Mouse (Mus musculus) brown adipose tissue, adult 24 weeks (tissue): ENCODE results near the gene 6430548M08Rik. TPM values are rescaled to one million over a fixed set of nuclear protein-coding genes. Genes with fewer than 3 reads are reported as not detected.

ENCODE experiments used
- H3K27ac ChIP-seq: fragments of 200-500 bp; replicated peaks from 2 replicates; pipeline ENCODE4 v1.5.1; 2012; ENCODE audit warnings: low read depth, mild to moderate bottlenecking, low read length
- H3K4me1 ChIP-seq: fragments of 200-500 bp; 2 replicates; pipeline ENCODE4 v1.6.1; 2012; ENCODE audit warnings: low read length, mixed read lengths; ENCODE audit not compliant: control insufficient read depth, insufficient read depth, insufficient read length
- H3K4me3 ChIP-seq: fragments of 200-500 bp; 2 replicates; pipeline ENCODE4 v1.5.1; 2012; ENCODE audit warnings: low read depth, mild to moderate bottlenecking, low read length, moderate library complexity; ENCODE audit not compliant: insufficient read depth
- polyA plus RNA-seq: library from polyadenylated mRNA; stranded (reverse); fragments of >200 nt; gene quantifications from 2 replicates; pipeline ENCODE4 v1.2.4, GENCODE M21; 2012; ENCODE audit not compliant: missing spikeins, insufficient read depth, insufficient read length

Gene 6430548M08Rik
- polyA plus RNA-seq, 1 experiment, result 4.5 TPM

GRCm38 (mm10) chr8:120119429-120119828, 5.5 kb downstream of the 6430548M08Rik start:
- Histone ChIP-seq H3K4me3 (no peak overlapping the region), H3K4me1 (peaks cover 15% of the 10 kb centered on the region), H3K27ac (no peak overlapping the region)

- H3K4me1 ChIP-seq, result peaks cover 15% of the 10 kb centered on the region
- no peak overlapping the region for H3K27ac ChIP-seq
Measured at GRCm38 (mm10) chr8:120119931-120120330, 6.0 kb downstream of the 6430548M08Rik start.

GRCm38 (mm10) chr8:120120951-120121350, 7.0 kb downstream of the 6430548M08Rik start:
- no peak overlapping the region for H3K4me3 ChIP-seq
- H3K4me1 ChIP-seq, result peaks cover 15% of the 10 kb centered on the region
- no peak overlapping the region for H3K27ac ChIP-seq

More at GRCm38 (mm10) chr8:120119931-120120330, 6.0 kb downstream of the 6430548M08Rik start:
- no peak overlapping the region for H3K4me3 ChIP-seq

GRCm38 (mm10) chr8:120124261-120124660, 10.3 kb downstream of the 6430548M08Rik start:
- peaks cover 10% of the 10 kb centered on the region for H3K4me1 ChIP-seq
- peak overlapping the region; percentile 28; the same call in 1 of the 2 replicates for H3K27ac ChIP-seq

GRCm38 (mm10) chr8:120124836-120125389, 11.0 kb downstream of the 6430548M08Rik start:
- no peak overlapping the region for H3K4me3 ChIP-seq
- no peak overlapping the region for H3K27ac ChIP-seq
- H3K4me1 ChIP-seq, result peaks cover 10% of the 10 kb centered on the region

More at GRCm38 (mm10) chr8:120124261-120124660, 10.3 kb downstream of the 6430548M08Rik start:
- no peak overlapping the region for H3K4me3 ChIP-seq

GRCm38 (mm10) chr8:120126357-120127161, 12.6 kb downstream of the 6430548M08Rik start:
- Histone ChIP-seq H3K4me3 (no peak overlapping the region; the same call in 1 of the 2 replicates), H3K27ac (peak overlapping the region; percentile 72), H3K4me1 (peaks cover 10% of the 10 kb centered on the region)

- peaks cover 10% of the 10 kb centered on the region for H3K4me1 ChIP-seq
- no peak overlapping the region for H3K4me3 ChIP-seq
- no peak overlapping the region for H3K27ac ChIP-seq
Measured at GRCm38 (mm10) chr8:120129547-120129946, 15.6 kb downstream of the 6430548M08Rik start.

GRCm38 (mm10) chr8:120131158-120131557, 17.2 kb downstream of the 6430548M08Rik start:
- Histone ChIP-seq H3K27ac (no peak overlapping the region), H3K4me1 (peaks cover 10% of the 10 kb centered on the region), H3K4me3 (no peak overlapping the region)

GRCm38 (mm10) chr8:120133169-120133568, 19.2 kb downstream of the 6430548M08Rik start:
- H3K27ac ChIP-seq, result no peak overlapping the region
- H3K4me1 ChIP-seq, result no peaks in the 10 kb centered on the region
- H3K4me3 ChIP-seq, result no peak overlapping the region

- H3K4me1 ChIP-seq, result no peaks in the 10 kb centered on the region
- H3K4me3 ChIP-seq, result no peak overlapping the region
Measured at GRCm38 (mm10) chr8:120135687-120136086, 21.7 kb downstream of the 6430548M08Rik start.

GRCm38 (mm10) chr8:120136618-120137017, 22.7 kb downstream of the 6430548M08Rik start:
- Histone ChIP-seq H3K4me1 (no peaks in the 10 kb centered on the region), H3K4me3 (no peak overlapping the region), H3K27ac (no peak overlapping the region)

More at GRCm38 (mm10) chr8:120135687-120136086, 21.7 kb downstream of the 6430548M08Rik start:
- H3K27ac ChIP-seq, result no peak overlapping the region

GRCm38 (mm10) chr8:120138958-120139357, 25.0 kb downstream of the 6430548M08Rik start:
- H3K27ac ChIP-seq, result no peak overlapping the region
- H3K4me3 ChIP-seq, result no peak overlapping the region
- H3K4me1 ChIP-seq, result no peaks in the 10 kb centered on the region

GRCm38 (mm10) chr8:120140769-120141168, 26.8 kb downstream of the 6430548M08Rik start:
- Histone ChIP-seq H3K4me1 (no peaks in the 10 kb centered on the region), H3K4me3 (no peak overlapping the region), H3K27ac (no peak overlapping the region)

GRCm38 (mm10) chr8:120143911-120144651, 30.1 kb downstream of the 6430548M08Rik start:
- H3K27ac ChIP-seq, result no peak overlapping the region
- H3K4me1 ChIP-seq, result no peaks in the 10 kb centered on the region
- H3K4me3 ChIP-seq, result no peak overlapping the region

- Histone ChIP-seq H3K27ac (no peak overlapping the region), H3K4me1 (no peaks in the 10 kb centered on the region), H3K4me3 (no peak overlapping the region)
Measured at GRCm38 (mm10) chr8:120144652-120145301, 30.8 kb downstream of the 6430548M08Rik start.
